Mouse (Mus musculus): ENCODE results near the gene Bmp10. TPM values are rescaled to one million over a fixed set of nuclear protein-coding genes. Genes with fewer than 3 reads are reported as not detected.
A peak's percentile ranks its signal among the peaks of the same experiment; 100 is the strongest.

Bmp10 gene
- not detected for total RNA-seq (2021)
- long read RNA-seq, experiment 1, result 0 reads
- long read RNA-seq, experiment 2, result 0 reads

GRCm38 (mm10) chr6:87428487-87429044 is at the start of gene Bmp10:
Bmp10 (plus strand) TSS chr6:87428994.
- no peak within 1 kb of the TSS for H3K4me3 ChIP-seq
- intact Hi-C loops (cut with DNase I), result no loop called here
- no peak for DNase-seq
- TF ChIP-seq CTCF (IDR thresholded peaks at IDR 0.05), result no peak
- no peak within 1 kb of the TSS for H3K27ac ChIP-seq

- intact Hi-C loops (cut with DNase I), result no loop called here
- DNase-seq, result no peak
- Histone ChIP-seq H3K27ac (no peak overlapping the region), H3K4me3 (peak overlapping the region; percentile 58)
- TF ChIP-seq CTCF (IDR thresholded peaks at IDR 0.05), result peak; percentile 54
These were observed 44.7 kb upstream of the Bmp10 start for GRCm38 (mm10) chr6:87383926-87384691.

GRCm38 (mm10) chr6:87384761-87385160 is 44.0 kb upstream of the Bmp10 start:
- no peak for DNase-seq
- intact Hi-C loops (cut with DNase I), result no loop called here
- Histone ChIP-seq H3K27ac (no peak overlapping the region), H3K4me3 (peak overlapping the region; percentile 58)
- TF ChIP-seq CTCF (IDR thresholded peaks at IDR 0.05), result no peak

GRCm38 (mm10) chr6:87386203-87386602 is 42.6 kb upstream of the Bmp10 start:
- TF ChIP-seq CTCF (IDR thresholded peaks at IDR 0.05), result peak; percentile 91
- intact Hi-C loops (cut with DNase I), result loop anchor here (2.0 kb wide), 1 partner anchor 285 kb away; no protein-coding TSS in a partner anchor
- H3K4me3 ChIP-seq, result no peak overlapping the region
- peak; percentile 53 for DNase-seq
- H3K27ac ChIP-seq, result no peak overlapping the region

GRCm38 (mm10) chr6:87386681-87387080 is 42.1 kb upstream of the Bmp10 start:
- TF ChIP-seq CTCF (IDR thresholded peaks at IDR 0.05), result no peak
- no peak for DNase-seq
- Histone ChIP-seq H3K27ac (no peak overlapping the region), H3K4me3 (no peak overlapping the region)
- intact Hi-C loops (cut with DNase I), result loop anchor here (2.0 kb wide), 1 partner anchor 286 kb away; no protein-coding TSS in a partner anchor

GRCm38 (mm10) chr6:87388877-87389276 is 39.9 kb upstream of the Bmp10 start, which contains the start of gene Gkn3:
Gkn3 (minus strand) TSS chr6:87388935.
- intact Hi-C loops (cut with DNase I), result no loop called here
- no peak for TF ChIP-seq CTCF (IDR thresholded peaks at IDR 0.05)
- Histone ChIP-seq H3K27ac (no peak within 1 kb of the TSS), H3K4me3 (no peak within 1 kb of the TSS)
- DNase-seq, result no peak

- H3K27ac ChIP-seq, result no peak overlapping the region
- TF ChIP-seq CTCF (IDR thresholded peaks at IDR 0.05), result no peak
- intact Hi-C loops (cut with DNase I), result no loop called here
- DNase-seq, result no peak
- no peak overlapping the region for H3K4me3 ChIP-seq
These were observed 39.3 kb upstream of the Bmp10 start for GRCm38 (mm10) chr6:87389455-87389989.

- TF ChIP-seq CTCF (IDR thresholded peaks at IDR 0.05), result no peak
- no peak overlapping the region for H3K4me3 ChIP-seq
- intact Hi-C loops (cut with DNase I), result no loop called here
- DNase-seq, result no peak
- no peak overlapping the region for H3K27ac ChIP-seq
These were observed 35.2 kb upstream of the Bmp10 start for GRCm38 (mm10) chr6:87393466-87394205.

GRCm38 (mm10) chr6:87394783-87395182 is 34.0 kb upstream of the Bmp10 start:
- DNase-seq, result no peak
- H3K4me3 ChIP-seq, result no peak overlapping the region
- intact Hi-C loops (cut with DNase I), result loop anchor here (5.0 kb wide), 3 partner anchors 58 to 278 kb away; partner anchors contain the start of gene Aplf
- H3K27ac ChIP-seq, result no peak overlapping the region
- no peak for TF ChIP-seq CTCF (IDR thresholded peaks at IDR 0.05)

GRCm38 (mm10) chr6:87399137-87399536 is 29.7 kb upstream of the Bmp10 start:
- DNase-seq, result peak; percentile 80
- H3K4me3 ChIP-seq, result no peak overlapping the region
- H3K27ac ChIP-seq, result no peak overlapping the region
- intact Hi-C loops (cut with DNase I), result loop anchor here (5.0 kb wide), 3 partner anchors 53 to 273 kb away; partner anchors contain the start of gene Aplf
- peak; percentile 98 for TF ChIP-seq CTCF (IDR thresholded peaks at IDR 0.05)

- intact Hi-C loops (cut with DNase I), result loop anchor here (5.0 kb wide), 3 partner anchors 52 to 272 kb away; partner anchors contain the start of gene Aplf
- DNase-seq, result no peak
- TF ChIP-seq CTCF (IDR thresholded peaks at IDR 0.05), result no peak
- H3K4me3 ChIP-seq, result no peak overlapping the region
- H3K27ac ChIP-seq, result no peak overlapping the region
These were observed 28.8 kb upstream of the Bmp10 start for GRCm38 (mm10) chr6:87399886-87400566.

- Histone ChIP-seq H3K27ac (no peak overlapping the region), H3K4me3 (no peak overlapping the region)
- TF ChIP-seq CTCF (IDR thresholded peaks at IDR 0.05), result no peak
- intact Hi-C loops (cut with DNase I), result no loop called here
- DNase-seq, result no peak
These were observed 27.3 kb upstream of the Bmp10 start for GRCm38 (mm10) chr6:87401456-87401855.
